Mouse (Mus musculus) liver, postnatal 0 days (tissue): ENCODE data around the gene Cep170b.

Source experiments
- CTCF ChIP-seq: sonication (generic); IDR thresholded peaks from 2 replicates; pipeline ENCODE4 v1.5.1; 2016; ENCODE audit warnings: antibody characterized with exemption, low read depth
- EP300 ChIP-seq: IDR thresholded peaks from 2 replicates; pipeline ENCODE4 v1.6.1; 2016; ENCODE audit warnings: antibody characterized with exemption, low read depth, mild to moderate bottlenecking

- TF ChIP-seq CTCF (peak; percentile 76), EP300 (no peak)
Measured at GRCm38 (mm10) chr12:112717140-112717539, 3.1 kb upstream of the Cep170b start.
